Mouse (Mus musculus) embryonic fibroblast, embryonic 13.5 days (primary cell): ENCODE measurements at regions not wholly inside any gene's neighbourhood (a gene's known extent, or its start where the extent isn't known, plus 50 kb on each side); places are given as distances from the start of the nearest gene placed in this dataset.

ENCODE experiments used
- CTCF ChIP-seq: IDR thresholded peaks from 2 replicates; pipeline ENCODE4 v1.5.1; 2011; ENCODE audit warnings: mild to moderate bottlenecking, control low read depth, low read length, moderate library complexity, borderline replicate concordance; ENCODE audit not compliant: insufficient read depth
- POLR2A ChIP-seq: IDR thresholded peaks from 2 replicates; pipeline ENCODE4 v1.6.1; 2011; ENCODE audit warnings: low read depth, mild to moderate bottlenecking, control low read depth, low read length, moderate library complexity

DNA sequence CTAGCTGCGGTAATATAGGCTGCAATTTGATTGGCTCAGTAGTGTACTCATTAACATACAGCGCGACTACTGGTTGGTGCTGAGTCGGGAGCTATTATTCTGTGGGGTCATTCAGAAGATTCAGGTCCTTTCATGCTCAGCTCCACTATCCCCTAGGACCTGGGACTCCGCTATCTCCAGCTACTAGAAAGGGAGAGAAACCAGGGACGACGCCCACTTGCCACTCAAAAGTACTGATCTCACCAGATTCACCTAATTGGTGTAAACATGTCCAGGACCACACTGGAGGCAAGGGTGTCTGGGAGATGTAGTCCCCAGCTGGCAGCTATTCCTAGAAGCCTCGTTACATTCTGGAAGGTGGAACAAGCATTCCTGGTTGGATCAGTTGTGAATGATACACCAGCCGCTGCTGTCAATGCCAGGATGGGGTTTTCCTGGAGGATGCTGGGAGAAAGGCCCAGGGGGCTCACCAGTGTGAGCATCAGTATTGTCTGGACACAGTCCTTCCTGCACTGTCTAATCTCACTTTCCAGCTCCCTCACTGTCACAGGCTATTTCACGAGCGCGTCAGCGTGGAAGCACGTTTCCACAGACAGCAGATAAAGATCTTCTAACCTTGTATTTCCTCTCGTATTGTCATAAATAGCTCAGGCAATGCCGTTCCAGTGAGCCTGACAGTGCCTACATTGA lies 60.9 kb upstream of the Ctbp2 start:
- TF ChIP-seq CTCF (no peak), POLR2A (no peak)
